ENCODE assay signal across 8 mouse cellular contexts in genomic region chr7:35554605-35555175, GRCm38 (mm10). TPM values are rescaled to one million over a fixed set of nuclear protein-coding genes. Genes with fewer than 3 reads are reported as not detected.
A peak's percentile ranks its signal among the peaks of the same experiment; 100 is the strongest.
DNase-seq lines count a peak whose midpoint lies in the region; ATAC-seq and TF ChIP-seq lines count a peak whose summit lies in the region.

No protein-coding gene starts in this region.

- H3K27me3 ChIP-seq in kidney, embryonic 14.5 days (ENCODE audit: control insufficient read depth, insufficient read depth, low read length) = no peaks in the 10 kb centered on the region
- no peaks in the 10 kb centered on the region for H3K27me3 ChIP-seq in forebrain, postnatal 0 days (ENCODE audit: insufficient read depth, low read length)
- no peaks in the 10 kb centered on the region for H3K27me3 ChIP-seq in kidney, embryonic 15.5 days
- H3K27me3 ChIP-seq in limb, embryonic 15.5 days = no peaks in the 10 kb centered on the region
- no peaks in the 10 kb centered on the region for H3K27me3 ChIP-seq in midbrain, postnatal 0 days (ENCODE audit: insufficient read depth, low read length)
- no peaks in the 10 kb centered on the region for H3K27me3 ChIP-seq in testis, adult 2 months (ENCODE audit: control insufficient read depth, insufficient read depth, low read length)

- H3K36me3 ChIP-seq in kidney, embryonic 14.5 days (ENCODE audit: control insufficient read depth, insufficient read depth, low read length) = peaks cover 11% of the 10 kb centered on the region
- peaks cover 10% of the 10 kb centered on the region for H3K36me3 ChIP-seq in forebrain, postnatal 0 days (ENCODE audit: insufficient read depth)
- H3K36me3 ChIP-seq in kidney, embryonic 15.5 days = peaks cover 22% of the 10 kb centered on the region
- peaks cover 10% of the 10 kb centered on the region for H3K36me3 ChIP-seq in limb, embryonic 15.5 days
- H3K36me3 ChIP-seq in midbrain, postnatal 0 days (ENCODE audit: insufficient read depth, low read length) = peaks cover 8% of the 10 kb centered on the region; the same call in 1 of the 2 replicates
- no peaks in the 10 kb centered on the region for H3K36me3 ChIP-seq in testis, adult 2 months (ENCODE audit: control insufficient read depth, insufficient read depth, low read length)

- H3K9ac ChIP-seq in kidney, embryonic 14.5 days (ENCODE audit: low read depth, low read length) = peak overlapping the region; percentile 96
- H3K9ac ChIP-seq in forebrain, postnatal 0 days = peak overlapping the region; percentile 83
- peak overlapping the region; percentile 86 for H3K9ac ChIP-seq in kidney, embryonic 15.5 days
- peak overlapping the region; percentile 94 for H3K9ac ChIP-seq in limb, embryonic 15.5 days
- peak overlapping the region; percentile 98 for H3K9ac ChIP-seq in midbrain, postnatal 0 days (replicated peaks; ENCODE audit: low read length, poor library complexity, severe bottlenecking)

- DNase-seq in kidney, adult 18-20 months = no peak
- DNase-seq in cerebellum, adult 8-10 months = peak; percentile 47
- DNase-seq in forebrain, postnatal 0 days = peak; percentile 76
- peak; percentile 56 for DNase-seq in midbrain, postnatal 0 days (ENCODE audit: low spot score)

- TF ChIP-seq CTCF in forebrain, postnatal 0 days (IDR thresholded peaks at IDR 0.05; ENCODE audit: low read depth) = no peak
- TF ChIP-seq CTCF in midbrain, postnatal 0 days (IDR thresholded peaks at IDR 0.05) = no peak
- no peak for TF ChIP-seq CTCF in testis, adult 2 months (IDR thresholded peaks at IDR 0.05; ENCODE audit: control insufficient read depth, insufficient read depth, insufficient replicate concordance, low read depth, low read length)

- peak; percentile 40; the same call in 1 of the 2 replicates for ATAC-seq in kidney, embryonic 14.5 days (ENCODE audit: low FRiP score, low TSS enrichment)
- peak; percentile 47 for ATAC-seq in forebrain, postnatal 0 days
- ATAC-seq in kidney, embryonic 15.5 days (replicated peaks; ENCODE audit: low FRiP score) = peak; percentile 55
- ATAC-seq in limb, embryonic 15.5 days (ENCODE audit: insufficient number of reproducible peaks, low FRiP score, low TSS enrichment, low read depth) = no peak
- peak; percentile 38; the same call in 1 of the 2 replicates for ATAC-seq in midbrain, postnatal 0 days (ENCODE audit: low FRiP score)

- WGBS in kidney, embryonic 14.5 days = 5% methylated on average over 27 of the region's 28 CpGs
- 4% methylated on average over 28 of the region's 28 CpGs for WGBS in forebrain, postnatal 0 days
- WGBS in kidney, embryonic 15.5 days = 5% methylated on average over 28 of the region's 28 CpGs
- 3% methylated on average over 27 of the region's 28 CpGs for WGBS in limb, embryonic 15.5 days
- WGBS in midbrain, postnatal 0 days = 4% methylated on average over 28 of the region's 28 CpGs

- peak overlapping the region; percentile 97 for H3K4me2 ChIP-seq in kidney, embryonic 14.5 days (replicated peaks; ENCODE audit: low read depth, low read length)
- H3K4me2 ChIP-seq in forebrain, postnatal 0 days (ENCODE audit: low read depth) = peak overlapping the region; percentile 95
- H3K4me2 ChIP-seq in kidney, embryonic 15.5 days = peak overlapping the region; percentile 98
- H3K4me2 ChIP-seq in limb, embryonic 15.5 days = peak overlapping the region; percentile 97
- peak overlapping the region; percentile 96 for H3K4me2 ChIP-seq in midbrain, postnatal 0 days (ENCODE audit: low read depth, low read length, poor library complexity, severe bottlenecking)

- H3K4me1 ChIP-seq in kidney, embryonic 14.5 days (ENCODE audit: control insufficient read depth, insufficient read depth, low read length) = 0 out of 2 replicates have a peak, but pooled peaks cover 3% of the 10 kb centered on the region
- peaks cover 5% of the 10 kb centered on the region; the same call in 1 of the 2 replicates for H3K4me1 ChIP-seq in forebrain, postnatal 0 days (ENCODE audit: insufficient read depth)
- peaks cover 20% of the 10 kb centered on the region for H3K4me1 ChIP-seq in kidney, embryonic 15.5 days
- H3K4me1 ChIP-seq in limb, embryonic 15.5 days = peaks cover 16% of the 10 kb centered on the region
- no peaks in the 10 kb centered on the region for H3K4me1 ChIP-seq in midbrain, postnatal 0 days (ENCODE audit: insufficient read depth, low read length)
- peaks cover 11% of the 10 kb centered on the region for H3K4me1 ChIP-seq in testis, adult 2 months (ENCODE audit: control insufficient read depth, insufficient read depth, low read length)

- peak overlapping the region; percentile 80 for H3K4me3 ChIP-seq in kidney, embryonic 14.5 days (ENCODE audit: low read length)
- H3K4me3 ChIP-seq in forebrain, postnatal 0 days (ENCODE audit: low read depth, low read length) = peak overlapping the region; percentile 59
- H3K4me3 ChIP-seq in kidney, embryonic 15.5 days (replicated peaks) = peak overlapping the region; percentile 83
- H3K4me3 ChIP-seq in limb, embryonic 15.5 days = peak overlapping the region; percentile 74
- H3K4me3 ChIP-seq in midbrain, postnatal 0 days (ENCODE audit: low read depth, low read length) = peak overlapping the region; percentile 78
- peak overlapping the region; percentile 95 for H3K4me3 ChIP-seq in testis, adult 2 months (ENCODE audit: control insufficient read depth, low read depth, low read length)

- H3K9me3 ChIP-seq in kidney, embryonic 14.5 days (ENCODE audit: control insufficient read depth, low read length) = no peaks in the 10 kb centered on the region
- H3K9me3 ChIP-seq in forebrain, postnatal 0 days (ENCODE audit: low read length) = no peaks in the 10 kb centered on the region
- no peaks in the 10 kb centered on the region for H3K9me3 ChIP-seq in kidney, embryonic 15.5 days (replicated peaks)
- H3K9me3 ChIP-seq in limb, embryonic 15.5 days = no peaks in the 10 kb centered on the region
- H3K9me3 ChIP-seq in midbrain, postnatal 0 days (ENCODE audit: low read length) = no peaks in the 10 kb centered on the region

- TF ChIP-seq POLR2A in testis, adult 2 months (IDR thresholded peaks at IDR 0.05; ENCODE audit: control insufficient read depth, low read depth, low read length) = no peak

- peak overlapping the region; percentile 97 for H3K27ac ChIP-seq in kidney, embryonic 14.5 days (ENCODE audit: low read depth, low read length)
- H3K27ac ChIP-seq in forebrain, postnatal 0 days (ENCODE audit: low read depth, low read length) = peak overlapping the region; percentile 89
- peak overlapping the region; percentile 98 for H3K27ac ChIP-seq in kidney, embryonic 15.5 days
- H3K27ac ChIP-seq in limb, embryonic 15.5 days = peak overlapping the region; percentile 97
- H3K27ac ChIP-seq in midbrain, postnatal 0 days (ENCODE audit: low read depth, low read length) = peak overlapping the region; percentile 96
- H3K27ac ChIP-seq in testis, adult 2 months (ENCODE audit: control insufficient read depth, insufficient read depth, low read depth, low read length) = peak overlapping the region; percentile 93

RNA-seq across cellular contexts. Expression of gene Nudt19, which starts 1.4 kb away (rescaled TPM):
- 63.7 and 65.5 TPM in 2 replicates for polyA plus RNA-seq in kidney, embryonic 14.5 days (2014; fragmentation: Nextera tagmentation; extraction: Ambion mirVana)
- total RNA-seq in forebrain, postnatal 0 days (2014; rRNA removed) = 62.5 and 109 TPM in 2 replicates
- polyA plus RNA-seq in forebrain, postnatal 0 days (2015; fragmentation: Nextera tagmentation; extraction: Ambion mirVana) = 148 and 172 TPM in 2 replicates
- 66.6 and 68.0 TPM in 2 replicates for polyA plus RNA-seq in kidney, embryonic 15.5 days (2015; fragmentation: Nextera tagmentation; extraction: Ambion mirVana)
- polyA plus RNA-seq in limb, embryonic 15.5 days (2015; fragmentation: Nextera tagmentation; extraction: Ambion mirVana) = 47.5 and 49.3 TPM in 2 replicates
- total RNA-seq in midbrain, postnatal 0 days (2014; rRNA removed) = 49.3 and 57.7 TPM in 2 replicates
- polyA plus RNA-seq in midbrain, postnatal 0 days (2015; fragmentation: Nextera tagmentation; extraction: Ambion mirVana) = 128 and 141 TPM in 2 replicates
- polyA plus RNA-seq in testis, adult 2 months (2012; rRNA removed) = 4.9 and 5.7 TPM in 2 replicates

RNA-seq across cellular contexts. Expression of gene Tdrd12, which starts 17.1 kb away (rescaled TPM):
- 0.26 and 0.30 TPM in 2 replicates for polyA plus RNA-seq in kidney, embryonic 14.5 days (2014; fragmentation: Nextera tagmentation; extraction: Ambion mirVana)
- total RNA-seq in forebrain, postnatal 0 days (2014; rRNA removed) = 0.38 and 0.52 TPM in 2 replicates
- polyA plus RNA-seq in forebrain, postnatal 0 days (2015; fragmentation: Nextera tagmentation; extraction: Ambion mirVana) = 0.30 and 0.65 TPM in 2 replicates
- polyA plus RNA-seq in kidney, embryonic 15.5 days (2015; fragmentation: Nextera tagmentation; extraction: Ambion mirVana) = 0.23 and 0.43 TPM in 2 replicates
- 0.19 and 0.36 TPM in 2 replicates for polyA plus RNA-seq in limb, embryonic 15.5 days (2015; fragmentation: Nextera tagmentation; extraction: Ambion mirVana)
- total RNA-seq in midbrain, postnatal 0 days (2014; rRNA removed) = 0.19 and 0.38 TPM in 2 replicates
- polyA plus RNA-seq in midbrain, postnatal 0 days (2015; fragmentation: Nextera tagmentation; extraction: Ambion mirVana) = 0.58 and 0.79 TPM in 2 replicates
- 19.0 and 24.1 TPM in 2 replicates for polyA plus RNA-seq in testis, adult 2 months (2012; rRNA removed)

RNA-seq across cellular contexts. Expression of gene Rgs9bp, which starts 30.7 kb away (rescaled TPM):
- 0.17 and 0.28 TPM in 2 replicates for polyA plus RNA-seq in kidney, embryonic 14.5 days (2014; fragmentation: Nextera tagmentation; extraction: Ambion mirVana)
- 0.38 and 0.69 TPM in 2 replicates for total RNA-seq in forebrain, postnatal 0 days (2014; rRNA removed)
- 0.07 and 0.09 TPM in 2 replicates for polyA plus RNA-seq in forebrain, postnatal 0 days (2015; fragmentation: Nextera tagmentation; extraction: Ambion mirVana)
- polyA plus RNA-seq in kidney, embryonic 15.5 days (2015; fragmentation: Nextera tagmentation; extraction: Ambion mirVana) = 0.23 TPM in 2 replicates
- 0.52 and 0.63 TPM in 2 replicates for polyA plus RNA-seq in limb, embryonic 15.5 days (2015; fragmentation: Nextera tagmentation; extraction: Ambion mirVana)
- 0.11 and 0.24 TPM in 2 replicates for total RNA-seq in midbrain, postnatal 0 days (2014; rRNA removed)
- polyA plus RNA-seq in midbrain, postnatal 0 days (2015; fragmentation: Nextera tagmentation; extraction: Ambion mirVana) = 0.05 TPM in 1 of 2 replicates, not detected in the other
- polyA plus RNA-seq in testis, adult 2 months (2012; rRNA removed) = 0.06 and 0.07 TPM in 2 replicates

RNA-seq across cellular contexts. Expression of gene Ankrd27, which starts 31.4 kb away (rescaled TPM):
- 15.0 and 37.4 TPM in 2 replicates for polyA plus RNA-seq in kidney, embryonic 14.5 days (2014; fragmentation: Nextera tagmentation; extraction: Ambion mirVana)
- 23.6 and 25.5 TPM in 2 replicates for total RNA-seq in forebrain, postnatal 0 days (2014; rRNA removed)
- 12.9 and 13.9 TPM in 2 replicates for polyA plus RNA-seq in forebrain, postnatal 0 days (2015; fragmentation: Nextera tagmentation; extraction: Ambion mirVana)
- polyA plus RNA-seq in kidney, embryonic 15.5 days (2015; fragmentation: Nextera tagmentation; extraction: Ambion mirVana) = 34.3 and 38.7 TPM in 2 replicates
- polyA plus RNA-seq in limb, embryonic 15.5 days (2015; fragmentation: Nextera tagmentation; extraction: Ambion mirVana) = 54.4 and 55.0 TPM in 2 replicates
- 17.9 and 24.7 TPM in 2 replicates for total RNA-seq in midbrain, postnatal 0 days (2014; rRNA removed)
- polyA plus RNA-seq in midbrain, postnatal 0 days (2015; fragmentation: Nextera tagmentation; extraction: Ambion mirVana) = 11.4 and 11.9 TPM in 2 replicates
- polyA plus RNA-seq in testis, adult 2 months (2012; rRNA removed) = 12.8 and 15.0 TPM in 2 replicates

Comparison
In these comparisons a context has a peak if more than half of its experiments do, and no peak if none do; other contexts are left out.
1. RNA of gene Tdrd12, which starts 17.1 kb away (polyA plus RNA-seq): 19.0 to 24.1 TPM in testis, adult 2 months; 0.58 to 0.79 TPM in midbrain, postnatal 0 days, 0.23 to 0.43 TPM in kidney, embryonic 15.5 days, 0.30 to 0.65 TPM in forebrain, postnatal 0 days, 0.26 to 0.30 TPM in kidney, embryonic 14.5 days and 0.19 to 0.36 TPM in limb, embryonic 15.5 days; every median in the first group is over 10 times any median in the second.
2. Peak in every context shown above with its lines, with median percentiles within 50 percentile points of each other: H3K27ac ChIP-seq, H3K4me2 ChIP-seq, H3K4me3 ChIP-seq and H3K9ac ChIP-seq.